Mouse (Mus musculus) testis, postnatal 14 days (tissue): ENCODE results near the gene Nlrp9a.
"Not testable (repeated sequence)": the region's sequence is repeated elsewhere in the genome, so short reads cannot be mapped to it uniquely, and the experiment has no call there.

Source experiments
- DNase-seq: peaks from one replicate; pipeline ENCODE4 v3.0.0; 2021; ENCODE audit warnings: low spot score

Nlrp9a gene

DNA sequence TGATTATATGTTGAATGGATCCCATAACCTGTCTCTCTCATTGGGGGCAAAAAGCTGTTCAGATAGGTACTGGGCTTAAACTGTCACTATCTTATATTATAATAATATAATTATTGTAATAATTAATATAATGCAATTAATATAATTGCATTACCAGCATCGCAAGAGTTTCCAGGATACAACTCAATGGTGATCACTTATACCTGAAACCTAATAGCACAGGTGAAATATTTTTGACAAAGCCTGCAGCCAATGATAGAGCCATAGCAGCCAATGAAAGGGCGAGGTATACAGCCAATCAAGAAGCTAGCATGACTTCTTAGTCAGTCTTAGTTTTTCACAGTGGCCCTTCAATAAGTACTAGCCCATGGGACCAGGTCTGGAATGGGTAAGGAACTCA, at the start of gene Nlrp9a:
TSS of gene Nlrp9a (plus strand) at position 301 of the 400 bp plus-strand sequence.
- DNase-seq: not testable (repeated sequence)

- not testable (repeated sequence) for DNase-seq
These were observed 45.3 kb upstream of the Nlrp9a start for GRCm38 (mm10) chr7:26489514-26489913.

- DNase-seq: no peak
These were observed 54.3 kb downstream of the Nlrp9a start for GRCm38 (mm10) chr7:26589077-26589476.

DNA sequence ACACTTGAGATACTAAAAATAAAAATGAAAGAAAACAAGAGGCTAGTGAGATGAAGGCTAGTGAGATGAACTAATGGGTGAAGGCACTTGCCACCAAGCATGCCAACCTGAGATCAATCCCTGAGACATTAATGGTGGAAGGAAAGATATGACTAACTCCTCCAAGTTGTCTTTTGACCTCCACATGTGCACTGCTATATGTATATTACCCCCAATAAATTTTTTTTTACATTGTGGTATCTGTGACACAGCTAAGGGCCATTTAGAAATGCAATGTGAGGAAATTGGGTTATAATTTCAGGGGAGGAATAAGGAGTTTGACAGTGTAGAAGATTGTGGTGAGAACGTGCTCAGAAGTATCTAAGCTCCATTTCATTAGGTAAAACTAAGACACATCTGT, 55.0 kb downstream of the Nlrp9a start:
- no peak for DNase-seq

GRCm38 (mm10) chr7:26618364-26618763, 83.5 kb downstream of the Nlrp9a start, which contains the start of gene Vmn1r185:
Gene Vmn1r185 (minus strand): TSS chr7:26618464.
- not testable (repeated sequence) for DNase-seq
